Mouse (Mus musculus) heart, adult 2 months (tissue): ENCODE results near the gene Med29.

Experiments used
- EP300 ChIP-seq: fragments of 200-500 bp; IDR thresholded peaks from 2 replicates; pipeline ENCODE4 v1.6.1; 2011; ENCODE audit warnings: low read depth, low read length, control low read depth; ENCODE audit not compliant: insufficient read depth
- POLR2A ChIP-seq: fragments of 200-500 bp; IDR thresholded peaks from 2 replicates; pipeline ENCODE4 v1.6.1; 2011; ENCODE audit warnings: mild to moderate bottlenecking, low read depth, low read length, control low read depth; ENCODE audit not compliant: insufficient read depth

DNA sequence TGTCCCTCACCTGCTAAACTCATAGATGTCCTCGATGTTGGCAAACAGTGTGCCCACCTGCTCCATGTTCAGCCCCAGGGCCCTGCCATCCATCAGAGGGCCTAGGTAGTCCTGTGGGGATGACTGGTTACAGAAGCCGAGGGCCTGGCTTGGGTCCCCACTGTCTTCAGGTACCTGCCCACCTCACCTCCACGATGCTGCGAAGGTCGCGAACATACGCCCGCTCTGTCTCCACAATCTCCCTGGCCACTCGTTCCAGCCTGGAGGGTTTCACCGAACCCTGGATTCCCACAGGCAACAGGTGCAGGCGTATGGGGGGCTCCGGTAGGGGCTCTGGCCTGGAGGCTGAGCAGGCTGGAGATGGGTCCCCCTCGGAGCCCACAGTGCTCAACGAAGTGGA, 22.5 kb downstream of the Med29 start:
- TF ChIP-seq POLR2A (no peak), EP300 (no peak)
